Mouse (Mus musculus) heart, embryonic 10.5 days (tissue): Measurements from ENCODE around the gene Mtor. TPM values are rescaled to one million over a fixed set of nuclear protein-coding genes. Genes with fewer than 3 reads are reported as not detected.
A peak's percentile ranks its signal among the peaks of the same experiment; 100 is the strongest.

Experiments used
- DNase-seq: peaks from one replicate; pipeline ENCODE4 v3.0.0-alpha.2; 2017; ENCODE audit warnings: low spot score
- H3K27ac ChIP-seq: fragments of 300-500 bp; sonication (generic); 2 replicates; pipeline ENCODE4 v1.5.1; 2016; ENCODE audit warnings: mild to moderate bottlenecking
- H3K27me3 ChIP-seq: fragments of 300-500 bp; sonication (generic); 2 replicates; pipeline ENCODE4 v1.6.1; 2016; ENCODE audit warnings: mild to moderate bottlenecking; ENCODE audit not compliant: poor library complexity, insufficient read depth, severe bottlenecking
- H3K36me3 ChIP-seq: fragments of 300-500 bp; sonication (generic); 2 replicates; pipeline ENCODE4 v1.6.1; 2016; ENCODE audit warnings: mild to moderate bottlenecking, moderate library complexity
- H3K4me1 ChIP-seq: fragments of 300-500 bp; sonication (generic); 2 replicates; pipeline ENCODE4 v1.6.1; 2016; ENCODE audit warnings: mild to moderate bottlenecking
- H3K4me3 ChIP-seq: fragments of 300-500 bp; sonication (generic); 2 replicates; pipeline ENCODE4 v1.5.1; 2016; ENCODE audit warnings: mild to moderate bottlenecking, moderate library complexity
- H3K9me3 ChIP-seq: fragments of 300-500 bp; sonication (generic); 2 replicates; pipeline ENCODE4 v1.6.1; 2016; ENCODE audit warnings: mild to moderate bottlenecking, moderate library complexity
- WGBS: fragments of 180-500 bp; shearing (Covaris S2); methylation state at CpG from one replicate; pipeline ENCODE4 v1.1.7; 2016; 5-methylcytosine and 5-hydroxymethylcytosine counted together
- polyA plus RNA-seq: library from polyadenylated mRNA; unstranded; fragments of >200 nt; fragmentation: Nextera tagmentation; extraction: Ambion mirVana; gene quantifications from 2 replicates; pipeline ENCODE4 v1.2.1, GENCODE M21; 2016

The Mtor gene
- polyA plus RNA-seq, 1 experiment from 2014 or later: 17.3 TPM

DNA sequence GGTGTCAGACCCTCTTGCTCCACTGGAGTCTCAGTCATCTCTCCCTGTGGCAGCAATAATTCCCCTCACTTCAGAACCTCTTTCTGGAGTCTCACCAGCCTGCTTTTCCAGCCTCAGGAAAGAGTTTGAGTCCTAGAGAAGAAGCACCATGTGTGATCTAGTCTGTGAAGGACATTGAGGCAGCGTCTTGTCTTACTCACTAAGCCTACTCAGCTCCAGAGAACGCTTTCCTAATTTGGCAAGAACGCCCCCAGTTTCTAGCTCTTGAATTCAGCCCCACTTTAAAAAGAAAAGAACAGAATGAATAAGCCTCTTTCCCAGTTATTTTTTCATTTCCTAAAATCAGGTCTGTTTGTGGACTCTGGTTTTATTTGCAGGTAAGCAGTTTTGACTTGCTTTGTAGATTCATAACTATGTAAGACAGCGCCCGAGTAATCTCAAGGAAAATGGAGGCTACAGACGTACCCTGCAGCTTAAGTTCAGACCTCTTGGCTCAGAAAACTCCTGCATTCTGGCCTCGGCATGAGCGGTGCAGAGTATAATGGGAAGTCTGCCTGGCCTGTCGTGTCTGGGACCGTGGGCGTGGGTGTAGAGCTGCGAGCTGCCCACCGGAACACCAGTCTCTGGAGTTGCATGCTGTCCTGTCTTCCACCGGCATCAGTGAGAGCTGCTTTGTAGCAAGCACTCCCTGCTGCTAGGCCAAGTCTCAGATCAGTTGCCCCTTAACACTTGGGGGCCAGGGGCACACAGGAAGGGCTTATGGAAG, 59.9 kb downstream of the Mtor start:
- H3K36me3 ChIP-seq: peaks cover 66% of the 10 kb centered on the region
- no peaks in the 10 kb centered on the region for H3K27me3 ChIP-seq
- DNase-seq: no peak
- no peaks in the 10 kb centered on the region for H3K9me3 ChIP-seq
- no peak overlapping the region for H3K4me3 ChIP-seq
- H3K27ac ChIP-seq: no peak overlapping the region
- peaks cover 7% of the 10 kb centered on the region; the same call in 1 of the 2 replicates for H3K4me1 ChIP-seq
- 93% methylated on average over 14 of the region's 14 CpGs for WGBS

DNA sequence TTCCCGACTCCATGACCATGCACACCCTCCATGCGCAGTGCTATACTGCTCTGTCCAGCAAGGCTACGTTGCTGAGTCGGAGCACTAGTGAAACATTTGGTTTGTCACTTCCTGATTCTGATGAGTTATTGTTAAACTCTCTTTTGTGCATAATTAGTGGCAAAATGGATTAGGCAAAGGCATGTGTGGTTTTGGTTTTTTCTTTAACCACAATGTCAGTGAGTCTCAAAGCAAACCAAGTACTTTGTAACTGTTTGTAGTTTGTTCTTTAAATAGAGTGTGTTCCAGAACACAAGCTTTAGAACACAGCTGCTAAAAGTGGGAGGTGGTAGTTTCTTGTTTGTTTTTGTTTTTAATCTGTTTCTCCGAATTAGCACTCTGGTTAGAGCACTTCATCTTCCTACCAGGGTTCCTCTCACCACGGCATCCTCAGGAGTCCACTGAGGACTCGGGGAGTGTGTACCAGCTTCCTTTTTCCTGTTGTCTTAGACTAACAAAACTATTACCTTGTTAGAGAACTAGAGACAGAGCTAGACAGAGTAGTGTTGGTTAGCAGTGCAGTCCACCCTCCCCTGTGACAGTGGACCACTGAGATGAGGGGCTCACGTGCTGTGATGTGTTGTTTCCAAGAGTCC, 61.2 kb downstream of the Mtor start:
- WGBS: 85% methylated on average over 8 of the region's 8 CpGs
- Histone ChIP-seq H3K4me3 (no peak overlapping the region), H3K36me3 (peaks cover 70% of the 10 kb centered on the region), H3K4me1 (peaks cover 3% of the 10 kb centered on the region; the same call in 1 of the 2 replicates), H3K27me3 (no peaks in the 10 kb centered on the region), H3K9me3 (no peaks in the 10 kb centered on the region), H3K27ac (no peak overlapping the region)
- DNase-seq: no peak

DNA sequence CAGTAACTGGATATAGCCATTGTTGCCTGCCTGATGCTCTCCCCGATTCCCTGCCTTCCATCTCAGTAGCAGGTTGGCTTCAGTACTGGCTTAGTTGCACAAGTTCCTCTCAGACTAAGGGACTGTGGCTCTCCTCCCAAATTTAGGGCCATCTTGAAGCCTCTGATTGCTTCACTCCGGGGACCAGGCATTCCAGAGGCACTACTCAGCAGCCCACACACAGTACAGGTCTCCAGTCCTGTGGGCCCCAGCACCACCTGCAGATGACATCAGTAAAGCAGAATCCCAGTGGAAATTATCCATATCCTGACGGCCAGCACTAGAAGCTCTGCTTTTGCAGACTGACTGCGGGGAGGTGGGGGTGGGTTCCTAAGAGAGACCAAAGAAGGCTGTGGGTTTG, 62.3 kb downstream of the Mtor start:
- Histone ChIP-seq H3K9me3 (no peaks in the 10 kb centered on the region), H3K27me3 (no peaks in the 10 kb centered on the region), H3K4me3 (no peak overlapping the region), H3K27ac (no peak overlapping the region), H3K36me3 (peaks cover 77% of the 10 kb centered on the region), H3K4me1 (no peaks in the 10 kb centered on the region)
- 85% methylated on average over 4 of the region's 4 CpGs for WGBS
- no peak for DNase-seq

DNA sequence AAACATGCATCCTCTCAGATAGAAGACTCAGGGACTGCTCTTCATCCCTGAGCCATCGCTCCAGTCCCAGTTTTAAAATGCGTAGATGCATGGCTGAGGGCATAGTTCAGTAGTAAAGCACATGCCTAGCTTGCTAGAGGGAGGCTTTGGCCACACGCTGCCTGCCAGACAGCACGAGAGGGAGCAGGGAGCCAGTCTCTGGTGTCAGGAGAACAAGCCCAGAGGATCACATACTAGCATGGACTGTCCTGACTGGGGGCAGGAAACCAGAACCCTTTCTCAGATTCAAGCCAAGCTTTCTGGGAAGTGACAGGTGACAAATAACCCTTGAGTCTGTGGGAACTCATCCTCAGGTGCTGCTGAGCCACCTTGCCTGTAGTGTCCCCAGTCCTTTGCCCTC, 62.9 kb downstream of the Mtor start:
- H3K36me3 ChIP-seq: peaks cover 76% of the 10 kb centered on the region
- no peaks in the 10 kb centered on the region for H3K4me1 ChIP-seq
- WGBS: 93% methylated on average over 4 of the region's 4 CpGs
- DNase-seq: no peak
- H3K27ac ChIP-seq: no peak overlapping the region
- no peaks in the 10 kb centered on the region for H3K27me3 ChIP-seq
- H3K4me3 ChIP-seq: no peak overlapping the region
- H3K9me3 ChIP-seq: no peaks in the 10 kb centered on the region

DNA sequence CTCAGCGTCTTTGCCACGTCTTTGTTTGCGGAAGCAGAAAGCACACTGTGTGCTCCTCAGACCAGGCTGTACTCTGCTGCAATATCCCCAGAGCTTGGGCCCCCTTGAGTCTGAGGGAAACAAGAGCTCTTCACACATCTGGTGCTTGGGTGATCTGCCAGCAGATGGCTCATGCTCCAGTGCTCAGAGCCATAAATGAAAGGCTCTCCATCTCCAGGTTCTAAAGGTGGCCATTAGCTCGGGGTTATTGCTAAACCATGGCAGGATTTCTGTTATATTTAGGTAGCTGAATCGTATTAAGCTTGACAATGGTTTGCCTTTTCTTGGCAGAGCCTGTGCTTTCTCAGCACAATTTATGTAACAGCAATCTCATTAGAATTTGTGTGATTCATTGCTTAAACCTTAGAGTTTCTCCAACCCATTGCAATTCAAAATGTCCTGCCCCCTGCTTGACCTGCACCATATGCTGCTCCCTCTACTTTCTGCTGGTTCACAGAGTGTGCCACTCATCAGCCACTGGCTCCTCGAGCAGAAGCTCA, 64.7 kb downstream of the Mtor start:
- Histone ChIP-seq H3K36me3 (peaks cover 77% of the 10 kb centered on the region), H3K9me3 (no peaks in the 10 kb centered on the region)
- WGBS: 78% methylated on average over 6 of the region's 6 CpGs

DNA sequence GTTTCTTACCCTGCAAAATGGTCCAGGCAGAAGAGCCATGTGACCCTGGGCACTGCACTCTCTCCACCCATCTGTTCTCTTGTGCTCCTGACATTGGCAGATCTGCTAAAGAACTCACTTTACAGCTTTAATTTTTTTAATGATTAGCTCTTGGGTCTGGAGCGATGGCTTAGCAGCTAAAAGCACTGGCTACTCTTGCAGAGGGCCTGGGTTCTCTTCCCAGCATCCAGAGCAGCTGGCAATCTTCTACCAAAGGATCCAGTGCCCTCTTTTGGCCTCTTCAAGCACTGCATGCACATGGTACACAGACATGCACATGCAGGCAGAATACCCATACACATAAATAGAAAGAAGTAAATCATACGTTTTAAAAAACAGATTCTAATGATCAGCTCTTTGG, 66.9 kb downstream of the Mtor start:
- WGBS: 89% methylated on average over 2 of the region's 2 CpGs
- H3K9me3 ChIP-seq: no peaks in the 10 kb centered on the region
- H3K36me3 ChIP-seq: peaks cover 85% of the 10 kb centered on the region
- no peak overlapping the region for H3K27ac ChIP-seq
- no peak overlapping the region for H3K4me3 ChIP-seq
- DNase-seq: no peak
- peaks cover 14% of the 10 kb centered on the region for H3K4me1 ChIP-seq
- H3K27me3 ChIP-seq: no peaks in the 10 kb centered on the region

More for the DNA sequence above, 64.7 kb downstream of the Mtor start:
- Histone ChIP-seq H3K4me3 (no peak overlapping the region), H3K27ac (no peak overlapping the region), H3K4me1 (peaks cover 7% of the 10 kb centered on the region), H3K27me3 (no peaks in the 10 kb centered on the region)
- DNase-seq: no peak

DNA sequence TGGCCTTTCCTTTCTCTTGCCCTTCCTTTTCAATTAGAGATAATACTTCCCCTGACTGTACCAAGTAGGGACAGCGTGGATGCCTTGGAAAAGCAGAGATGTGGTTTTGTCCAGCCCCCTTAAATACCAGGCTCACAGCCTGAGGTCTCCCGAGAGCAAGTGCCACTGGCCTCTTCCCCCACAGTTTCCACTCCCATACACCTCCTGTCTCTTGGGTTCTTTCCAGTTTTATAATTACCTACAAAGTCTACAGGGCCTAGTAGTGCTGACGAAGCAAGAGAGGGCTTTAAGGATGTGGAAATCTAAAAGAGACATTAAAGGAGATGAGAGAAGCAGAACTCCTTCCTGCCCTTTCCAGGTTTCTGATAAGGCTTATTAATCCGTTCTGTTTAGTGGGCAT, 69.4 kb downstream of the Mtor start:
- peaks cover 81% of the 10 kb centered on the region for H3K36me3 ChIP-seq
- no peak overlapping the region for H3K4me3 ChIP-seq
- peaks cover 14% of the 10 kb centered on the region for H3K4me1 ChIP-seq
- H3K27me3 ChIP-seq: no peaks in the 10 kb centered on the region
- no peaks in the 10 kb centered on the region for H3K9me3 ChIP-seq
- 0 out of 2 replicates have a peak overlapping the region, but pooled peaks have one; percentile 3 for H3K27ac ChIP-seq
- 59% methylated on average over 4 of the region's 4 CpGs for WGBS
- no peak for DNase-seq

DNA sequence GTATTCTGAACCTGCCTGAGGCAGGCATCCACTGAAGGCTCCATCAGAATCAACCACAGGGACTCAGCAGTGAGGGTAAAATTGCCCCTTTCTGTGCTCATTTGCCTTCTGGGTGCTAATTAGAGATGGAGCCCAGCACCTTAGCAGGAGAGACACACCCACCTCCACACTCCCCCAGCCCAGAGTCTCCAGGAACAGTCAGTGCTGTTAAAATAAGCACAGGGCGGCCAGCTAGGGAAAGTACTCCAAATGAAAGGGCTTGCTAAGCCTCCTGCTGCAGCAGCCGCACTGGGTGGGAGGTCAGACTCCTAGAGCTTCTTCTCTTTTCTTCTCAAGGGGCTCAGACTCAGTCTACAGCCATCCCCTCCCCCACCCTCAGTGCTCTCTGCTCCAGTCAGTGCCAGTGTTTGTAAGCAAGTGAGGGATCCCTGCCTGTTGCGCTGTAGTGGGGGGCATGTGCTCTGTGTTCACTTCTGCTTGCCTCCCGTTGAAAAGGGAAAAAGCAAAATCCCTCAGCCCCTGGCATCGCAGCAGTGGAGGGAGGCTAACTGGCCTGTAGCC, 69.9 kb downstream of the Mtor start:
- Histone ChIP-seq H3K27ac (peak overlapping the region; percentile 36; the same call in 1 of the 2 replicates), H3K9me3 (no peaks in the 10 kb centered on the region), H3K4me1 (peaks cover 14% of the 10 kb centered on the region), H3K36me3 (peaks cover 80% of the 10 kb centered on the region), H3K27me3 (no peaks in the 10 kb centered on the region), H3K4me3 (no peak overlapping the region)
- 40% methylated on average over 5 of the region's 5 CpGs for WGBS
- DNase-seq: no peak

DNA sequence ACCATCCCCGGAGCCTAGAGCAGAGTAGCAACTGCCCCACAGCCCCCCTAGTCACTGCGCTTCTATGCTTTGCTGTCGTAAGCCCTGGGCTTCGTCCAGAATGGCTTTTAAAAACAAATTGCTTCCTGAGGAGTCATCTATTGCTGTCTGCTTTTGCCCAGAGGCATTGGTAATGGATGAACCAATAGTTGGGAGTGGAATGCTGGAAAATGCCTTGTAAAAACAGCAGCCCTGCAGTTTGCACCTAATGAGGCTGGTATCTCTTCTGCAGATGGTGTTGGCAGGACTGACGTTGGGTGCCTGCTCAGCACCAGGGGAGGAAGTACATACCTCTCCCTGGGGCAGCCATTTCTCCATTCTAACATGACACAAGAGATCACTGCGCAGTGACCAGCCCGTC, 75.1 kb downstream of the Mtor start:
- H3K27ac ChIP-seq: no peak overlapping the region; the same call in 1 of the 2 replicates
- H3K4me3 ChIP-seq: no peak overlapping the region
- no peak for DNase-seq
- H3K36me3 ChIP-seq: peaks cover 88% of the 10 kb centered on the region
- no peaks in the 10 kb centered on the region for H3K27me3 ChIP-seq
- peaks cover 2% of the 10 kb centered on the region; the same call in 1 of the 2 replicates for H3K4me1 ChIP-seq
- WGBS: 71% methylated on average over 7 of the region's 7 CpGs
- H3K9me3 ChIP-seq: no peaks in the 10 kb centered on the region

DNA sequence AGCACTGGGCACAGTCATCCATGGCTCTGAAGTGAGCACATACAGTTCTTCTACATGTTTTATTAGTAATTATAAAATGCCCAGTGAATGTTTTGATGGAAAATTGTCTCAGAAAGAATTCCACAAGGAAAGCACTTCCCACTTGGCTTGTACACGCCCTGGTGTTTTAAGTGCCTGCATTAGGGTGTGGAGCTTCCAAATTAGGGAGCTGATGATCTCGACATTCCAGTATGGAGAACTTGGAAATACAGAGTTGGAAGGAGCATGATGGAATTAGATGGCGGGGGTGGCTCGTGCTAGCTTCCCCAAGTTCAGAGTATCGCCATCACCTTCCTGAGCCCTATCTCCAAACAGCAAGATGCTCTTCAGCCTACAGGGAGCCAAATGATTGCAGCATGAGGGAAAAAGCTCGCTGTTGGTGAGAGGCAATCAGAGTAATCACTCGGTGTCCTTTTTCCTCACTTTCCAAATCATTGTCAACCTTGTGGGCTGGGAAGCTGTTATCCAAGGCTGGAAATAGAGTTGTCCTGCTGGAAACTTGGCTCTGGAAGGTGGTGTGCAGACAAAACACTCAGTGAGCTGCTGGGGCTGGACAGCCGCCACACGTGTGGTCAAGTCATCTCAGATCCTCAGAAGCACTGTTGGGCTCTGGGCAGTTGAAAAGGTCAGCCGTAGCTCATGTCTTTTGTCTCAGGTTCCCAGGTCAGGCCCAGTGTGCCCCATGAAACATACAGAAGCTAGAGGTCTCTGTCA, 78.9 kb downstream of the Mtor start:
- no peak for DNase-seq
- 84% methylated on average over 10 of the region's 10 CpGs for WGBS
- H3K4me1 ChIP-seq: no peaks in the 10 kb centered on the region
- H3K4me3 ChIP-seq: no peak overlapping the region
- no peak overlapping the region for H3K27ac ChIP-seq
- H3K9me3 ChIP-seq: no peaks in the 10 kb centered on the region
- H3K27me3 ChIP-seq: no peaks in the 10 kb centered on the region
- peaks cover 91% of the 10 kb centered on the region for H3K36me3 ChIP-seq

DNA sequence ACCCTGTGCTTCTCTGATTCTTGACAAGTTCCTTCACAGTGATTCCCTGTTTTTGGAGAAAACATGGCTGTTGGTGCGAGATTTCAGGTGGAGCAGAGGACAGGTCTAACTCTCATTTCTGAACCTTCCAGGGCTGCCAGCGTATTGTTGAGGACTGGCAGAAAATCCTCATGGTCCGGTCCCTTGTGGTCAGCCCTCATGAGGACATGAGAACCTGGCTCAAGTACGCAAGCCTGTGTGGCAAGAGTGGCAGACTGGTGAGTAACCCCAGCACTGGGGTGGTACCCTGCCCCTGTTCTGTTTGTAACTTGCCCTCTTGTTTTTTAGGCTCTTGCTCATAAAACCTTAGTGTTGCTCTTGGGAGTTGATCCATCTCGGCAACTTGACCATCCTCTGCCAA, 81.9 kb downstream of the Mtor start:
- Histone ChIP-seq H3K4me3 (no peak overlapping the region), H3K36me3 (peaks cover 93% of the 10 kb centered on the region), H3K27me3 (no peaks in the 10 kb centered on the region), H3K4me1 (no peaks in the 10 kb centered on the region), H3K27ac (no peak overlapping the region), H3K9me3 (no peaks in the 10 kb centered on the region)
- 93% methylated on average over 5 of the region's 5 CpGs for WGBS
- no peak for DNase-seq

DNA sequence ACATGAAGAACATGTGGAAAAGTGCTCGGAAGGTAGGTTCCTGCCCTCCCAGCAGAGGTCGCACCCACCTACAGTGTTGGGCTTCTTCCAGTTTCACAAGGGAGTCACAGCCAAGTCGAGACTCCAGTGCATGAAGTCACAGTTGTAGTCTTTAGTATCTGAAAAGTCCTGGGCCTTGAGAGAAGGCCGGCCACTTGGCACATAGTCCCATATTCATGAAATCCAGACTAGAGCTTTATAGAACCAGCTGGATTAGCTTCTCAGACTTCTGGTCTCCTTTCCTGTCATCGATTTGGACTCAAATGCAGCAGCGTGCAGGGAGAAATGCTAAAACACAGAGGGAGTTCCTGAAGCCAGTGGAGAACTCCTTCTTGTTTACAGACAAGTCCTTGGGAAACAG, 82.4 kb downstream of the Mtor start:
- Histone ChIP-seq H3K27me3 (no peaks in the 10 kb centered on the region), H3K36me3 (peaks cover 93% of the 10 kb centered on the region), H3K4me1 (no peaks in the 10 kb centered on the region), H3K9me3 (no peaks in the 10 kb centered on the region), H3K27ac (no peak overlapping the region), H3K4me3 (no peak overlapping the region)
- 88% methylated on average over 6 of the region's 6 CpGs for WGBS
- no peak for DNase-seq
